Mouse (Mus musculus) heart, adult 2 months (tissue): ENCODE results near the gene Nepn.

Source experiments
- CTCF ChIP-seq: fragments of 200-600 bp; IDR thresholded peaks from 2 replicates; pipeline ENCODE4 v1.8.1; 2022; ENCODE audit warnings: antibody characterized with exemption, mild to moderate bottlenecking, moderate library complexity
- EP300 ChIP-seq: fragments of 200-500 bp; IDR thresholded peaks from 2 replicates; pipeline ENCODE4 v1.6.1; 2011; ENCODE audit warnings: low read depth, low read length, control low read depth; ENCODE audit not compliant: insufficient read depth
- POLR2A ChIP-seq: fragments of 200-500 bp; IDR thresholded peaks from 2 replicates; pipeline ENCODE4 v1.6.1; 2011; ENCODE audit warnings: mild to moderate bottlenecking, low read depth, low read length, control low read depth; ENCODE audit not compliant: insufficient read depth

DNA sequence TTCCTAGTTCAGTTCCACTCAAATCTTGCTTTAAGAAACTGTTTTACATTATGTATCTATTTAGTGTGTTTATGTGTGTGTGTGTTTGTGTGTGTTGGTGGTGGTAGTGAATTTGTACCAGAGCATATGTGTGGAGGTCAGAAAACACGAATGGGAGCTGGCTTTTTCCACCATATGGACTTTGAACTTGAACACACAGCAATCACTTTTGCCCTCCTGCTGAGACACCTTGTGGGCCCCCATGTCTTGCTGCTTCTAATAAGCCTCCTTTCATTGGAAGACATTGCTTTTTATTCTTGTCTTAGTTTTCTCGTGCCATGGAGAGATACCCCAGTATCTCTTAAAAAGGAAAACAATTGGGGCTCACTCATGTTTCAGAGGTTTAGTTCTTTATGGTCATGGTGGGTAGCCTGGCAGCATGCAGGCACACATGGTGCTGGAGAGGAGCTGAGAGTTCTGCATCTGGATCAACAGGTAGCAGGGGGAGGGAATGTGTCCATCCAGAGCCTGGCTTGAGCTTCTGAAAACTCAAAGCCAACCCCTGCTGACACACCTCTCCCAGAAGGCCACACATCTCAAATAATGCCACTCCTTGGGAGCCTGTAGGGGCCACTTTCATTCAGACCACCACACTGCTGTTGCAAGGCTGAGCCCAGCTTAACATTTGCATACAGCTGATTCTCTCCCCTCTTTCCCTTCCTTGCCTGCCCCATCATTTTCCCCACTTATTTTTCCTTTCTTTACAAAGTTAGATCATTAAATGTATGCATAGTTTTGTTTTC is 39.1 kb downstream of the Nepn start:
- no peak for TF ChIP-seq CTCF
- TF ChIP-seq EP300: no peak
- TF ChIP-seq POLR2A: no peak
